Mouse (Mus musculus): ENCODE results near the gene Gdf11.

DNA sequence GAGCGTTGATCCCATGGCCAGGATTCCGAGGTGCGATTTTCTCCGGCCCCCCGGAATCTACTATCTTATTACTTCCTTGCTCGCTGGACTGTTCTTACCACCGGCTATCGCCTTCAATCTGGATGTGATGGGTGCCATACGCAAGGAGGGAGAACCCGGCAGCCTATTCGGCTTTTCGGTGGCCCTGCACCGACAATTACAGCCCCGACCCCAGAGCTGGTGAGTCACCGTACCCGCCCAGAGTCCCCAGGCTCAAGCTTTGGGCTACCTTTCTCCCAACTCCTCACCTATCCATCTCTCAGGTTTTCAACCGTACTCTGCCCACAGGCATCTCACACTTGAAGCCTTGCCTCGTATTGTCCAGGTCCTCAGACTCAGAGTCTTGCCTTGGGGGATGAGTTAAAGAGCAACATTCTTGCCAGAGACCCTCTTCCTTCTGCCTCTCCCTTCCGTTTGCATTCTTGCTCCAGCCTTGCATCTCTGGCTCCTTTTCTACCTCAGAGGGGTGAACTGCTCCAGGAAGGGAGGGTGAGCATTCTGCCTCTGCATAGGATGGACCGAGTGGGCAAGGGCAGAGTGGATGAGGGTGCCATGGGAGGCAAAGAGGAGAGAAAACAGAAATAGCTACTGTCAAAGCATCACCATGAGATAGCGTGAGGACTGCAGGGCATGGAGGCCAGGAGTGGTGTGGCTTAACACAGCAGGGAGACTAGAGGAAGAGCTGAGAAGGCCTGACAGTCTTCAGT lies 42.6 kb upstream of the Gdf11 start:
- TF ChIP-seq CTCF (IDR thresholded peaks at IDR 0.05; ENCODE audit: low read depth) (no peak), EP300 (IDR thresholded peaks at IDR 0.05; ENCODE audit: low read depth) (no peak)
